Mouse (Mus musculus): ENCODE data around the gene Ehd1. TPM values are rescaled to one million over a fixed set of nuclear protein-coding genes. Genes with fewer than 3 reads are reported as not detected.

The Ehd1 gene
- total RNA-seq, 2 experiments from 2014 or later = 20.6 to 21.6 TPM

GRCm38 (mm10) chr19:6253021-6253420, 23.5 kb upstream of the Ehd1 start:
- no peak for ATAC-seq (replicated peaks; ENCODE audit: poor library complexity, severe bottlenecking)

- no peak for ATAC-seq (replicated peaks; ENCODE audit: poor library complexity, severe bottlenecking)
These were observed 16.1 kb upstream of the Ehd1 start for GRCm38 (mm10) chr19:6260428-6260827.

DNA sequence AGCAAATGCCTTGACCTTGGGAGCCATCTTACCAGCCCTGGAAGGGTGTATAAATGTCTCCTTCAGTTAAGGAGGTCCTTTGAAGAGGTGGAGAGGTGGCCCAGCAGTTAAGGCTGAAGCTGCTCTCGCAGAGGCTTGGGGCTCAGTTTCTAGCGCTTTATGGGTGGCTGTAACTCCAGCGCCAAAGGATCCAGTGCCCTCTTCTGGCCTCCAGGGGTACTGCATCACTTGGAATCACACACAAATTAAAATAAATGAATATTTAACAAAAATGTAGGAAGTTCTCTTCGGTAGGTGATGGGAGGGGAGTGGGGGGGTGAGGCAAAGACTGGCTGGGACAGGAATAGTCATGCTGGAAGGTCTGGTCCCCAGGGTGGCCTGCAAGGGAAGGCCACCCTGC, 15.6 kb upstream of the Ehd1 start:
- no peak for ATAC-seq (replicated peaks; ENCODE audit: poor library complexity, severe bottlenecking)

DNA sequence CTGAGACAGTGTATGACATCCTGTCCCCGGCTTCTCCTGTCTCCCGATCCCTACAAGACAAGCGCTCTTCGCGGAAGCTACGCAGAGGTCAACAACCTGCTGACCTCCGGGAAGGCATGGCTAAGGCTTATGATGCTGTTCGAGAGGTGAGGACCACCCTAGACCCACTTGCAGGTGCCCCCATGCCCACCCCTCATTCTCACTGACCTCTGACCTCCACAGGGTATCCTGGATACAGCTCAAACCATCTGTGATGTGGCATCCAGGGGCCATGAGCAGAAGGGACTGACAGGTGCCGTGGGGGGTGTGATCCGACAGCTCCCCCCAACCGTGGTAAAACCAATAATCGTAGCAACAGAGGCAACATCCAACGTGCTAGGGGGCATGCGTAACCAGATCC, 15.1 kb upstream of the Ehd1 start:
- ATAC-seq (replicated peaks; ENCODE audit: poor library complexity, severe bottlenecking) = no peak

GRCm38 (mm10) chr19:6262222-6262621, 14.3 kb upstream of the Ehd1 start:
- ATAC-seq (replicated peaks; ENCODE audit: poor library complexity, severe bottlenecking) = peak; percentile 54

DNA sequence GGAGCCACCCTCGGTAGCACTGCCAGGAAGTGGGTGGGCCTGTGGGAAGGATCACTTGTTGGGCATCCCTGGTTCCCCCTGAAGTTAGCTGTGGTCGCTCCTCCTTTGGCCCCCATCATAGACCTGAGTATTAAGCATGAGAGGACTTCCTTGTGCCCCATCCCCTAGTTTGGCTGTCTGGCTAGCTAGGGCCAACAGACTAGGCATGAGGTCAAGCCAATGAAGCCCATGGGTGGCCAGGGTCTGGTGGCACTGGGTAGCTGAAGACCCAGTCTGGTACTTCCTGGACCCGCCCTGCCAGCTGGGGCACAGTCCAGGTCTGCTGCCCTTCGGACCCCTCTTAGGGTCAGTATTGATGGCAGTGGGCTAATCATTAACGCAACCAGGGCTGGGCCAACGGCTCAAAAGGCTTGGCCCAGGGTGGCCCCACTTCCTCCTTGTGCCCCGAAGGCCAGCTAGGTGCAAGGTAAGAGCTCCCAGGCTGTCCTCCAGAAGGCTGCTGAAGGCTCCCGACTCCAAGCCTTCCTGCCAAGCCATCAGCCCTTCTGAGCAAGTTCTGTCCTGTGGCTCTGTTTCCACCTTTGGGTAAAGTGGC, 13.6 kb upstream of the Ehd1 start:
- ATAC-seq (replicated peaks; ENCODE audit: poor library complexity, severe bottlenecking) = no peak

- ATAC-seq (replicated peaks; ENCODE audit: poor library complexity, severe bottlenecking) = no peak
These were observed 12.3 kb upstream of the Ehd1 start for GRCm38 (mm10) chr19:6264200-6264599.

DNA sequence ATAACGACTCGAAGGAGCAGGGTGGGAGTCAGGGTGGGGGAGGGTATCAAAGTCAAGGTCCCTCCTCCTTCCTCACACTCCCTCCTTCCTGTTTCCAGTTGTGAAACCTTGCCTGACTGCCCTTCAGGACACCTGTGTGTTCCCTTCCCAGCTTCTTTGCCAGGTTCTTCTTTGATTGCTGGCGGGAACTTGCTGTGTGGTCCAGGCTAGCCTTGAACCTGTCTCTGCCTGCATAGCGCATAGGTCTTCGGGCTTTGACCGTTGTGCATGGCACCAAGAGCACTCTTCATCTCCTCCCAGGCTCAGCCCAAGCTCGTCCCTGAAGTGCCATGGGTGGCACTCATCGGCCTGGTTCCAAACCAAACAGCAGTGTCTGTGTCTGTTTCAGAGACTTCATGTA, 11.6 kb upstream of the Ehd1 start:
- no peak for ATAC-seq (replicated peaks; ENCODE audit: poor library complexity, severe bottlenecking)

DNA sequence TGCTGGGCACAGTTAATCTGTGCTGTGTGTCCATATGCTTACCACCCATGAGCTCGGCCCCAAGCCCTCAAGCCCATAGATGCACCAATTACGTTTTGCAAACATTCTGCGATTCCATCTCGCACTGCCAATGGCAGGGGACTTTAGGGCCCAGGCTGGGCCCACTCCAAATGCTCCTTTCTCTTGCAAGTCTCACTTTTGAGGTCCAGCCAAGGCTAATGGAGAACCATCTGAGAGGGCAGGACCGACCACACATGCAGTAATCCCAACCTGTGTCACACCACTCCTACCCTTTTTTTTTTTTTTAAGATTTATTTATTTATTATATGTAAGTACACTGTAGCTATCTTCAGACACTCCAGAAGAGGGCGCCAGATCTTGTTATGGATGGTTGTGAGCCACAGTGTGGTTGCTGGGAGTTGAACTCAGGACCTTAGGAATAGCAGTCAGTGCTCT, 10.8 kb upstream of the Ehd1 start:
- ATAC-seq (replicated peaks; ENCODE audit: poor library complexity, severe bottlenecking) = no peak

- no peak for ATAC-seq (replicated peaks; ENCODE audit: poor library complexity, severe bottlenecking)
These were observed 9.0 kb upstream of the Ehd1 start for GRCm38 (mm10) chr19:6267306-6268169.

DNA sequence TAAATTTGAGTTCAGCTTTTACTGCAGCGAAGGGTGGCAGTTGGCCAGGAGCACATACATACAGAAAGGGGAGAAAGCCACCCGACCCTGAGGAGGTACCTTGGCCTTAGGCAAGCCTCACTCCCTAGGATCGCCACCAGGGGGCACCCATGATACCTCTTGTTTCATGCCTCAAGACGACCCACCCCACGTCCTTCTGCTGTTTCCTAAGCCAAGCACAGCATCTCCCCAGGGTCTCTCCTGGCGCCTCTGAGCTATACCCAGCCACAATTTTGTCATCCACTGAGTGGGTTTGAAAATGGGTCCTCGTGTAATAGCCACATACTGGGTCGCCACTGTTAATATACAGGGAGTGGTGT, 8.4 kb upstream of the Ehd1 start:
- peak; percentile 71 for ATAC-seq (replicated peaks; ENCODE audit: poor library complexity, severe bottlenecking)

DNA sequence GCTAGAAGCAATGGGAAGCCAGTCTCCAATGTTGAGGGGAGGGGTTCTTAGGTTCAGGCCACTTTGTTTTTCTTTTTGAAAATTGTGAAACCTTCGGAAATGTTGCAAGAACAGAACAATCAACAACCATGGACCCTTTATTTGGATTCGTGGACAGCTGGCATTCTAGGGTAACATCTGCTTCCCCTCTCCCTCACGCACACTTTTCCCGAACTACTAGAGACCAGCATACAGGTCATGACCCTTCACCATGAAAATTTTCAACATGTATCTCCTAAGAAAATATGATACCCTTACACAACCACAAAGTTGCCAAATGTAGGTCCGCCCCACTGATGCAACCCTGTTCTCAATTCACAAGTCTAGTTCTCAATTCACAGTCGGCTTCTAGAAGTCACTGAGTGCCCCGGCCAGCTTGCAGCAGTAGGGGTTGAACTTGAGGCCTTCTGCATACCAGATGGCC, 7.8 kb upstream of the Ehd1 start:
- peak; percentile 73 for ATAC-seq (replicated peaks; ENCODE audit: poor library complexity, severe bottlenecking)

GRCm38 (mm10) chr19:6269798-6270475, 6.6 kb upstream of the Ehd1 start:
- no peak for ATAC-seq (replicated peaks; ENCODE audit: poor library complexity, severe bottlenecking)

DNA sequence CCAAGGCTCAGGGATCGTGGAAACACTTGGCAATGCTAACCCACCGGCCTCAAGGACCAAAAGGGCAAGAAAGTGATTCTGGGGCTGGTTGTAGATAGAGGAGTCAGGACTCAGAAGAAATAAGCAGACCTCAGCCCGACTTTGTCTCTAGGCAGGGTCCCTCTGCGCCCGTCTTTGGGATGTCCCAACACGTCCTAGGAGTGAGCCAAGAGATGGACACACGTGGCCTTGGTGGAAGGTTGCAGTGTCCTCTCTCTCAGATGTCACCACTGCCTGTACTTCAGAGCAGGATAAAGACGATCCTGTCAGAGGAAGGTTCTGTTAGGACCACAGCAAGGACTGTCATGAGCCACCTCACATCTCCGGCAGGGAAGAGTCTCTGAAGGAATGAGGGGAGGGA, 5.9 kb upstream of the Ehd1 start:
- ATAC-seq (replicated peaks; ENCODE audit: poor library complexity, severe bottlenecking) = no peak

DNA sequence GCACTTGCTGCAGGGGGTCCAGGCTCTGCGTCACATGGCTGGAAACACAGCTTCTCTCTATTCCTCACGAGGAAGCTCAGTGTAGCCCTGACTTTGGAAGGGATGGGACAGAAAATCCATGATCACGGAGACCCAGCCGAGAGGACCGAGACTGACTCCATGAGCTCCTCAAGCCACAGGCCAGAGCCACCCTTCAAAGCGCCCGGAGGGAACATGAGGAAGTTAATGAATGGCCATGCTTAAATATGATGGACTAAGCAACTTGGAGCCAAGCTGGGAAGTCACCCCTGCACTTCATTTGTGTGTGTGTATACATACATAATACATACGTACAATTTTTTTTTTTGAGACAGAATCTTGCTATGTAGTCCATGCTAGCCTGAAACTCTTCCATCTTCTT, 5.3 kb upstream of the Ehd1 start:
- ATAC-seq (replicated peaks; ENCODE audit: poor library complexity, severe bottlenecking) = no peak

- ATAC-seq (replicated peaks; ENCODE audit: poor library complexity, severe bottlenecking) = no peak
These were observed 4.5 kb upstream of the Ehd1 start for GRCm38 (mm10) chr19:6272053-6272452.

- ATAC-seq (replicated peaks; ENCODE audit: poor library complexity, severe bottlenecking) = no peak
These were observed 3.8 kb upstream of the Ehd1 start for GRCm38 (mm10) chr19:6272738-6273137.

DNA sequence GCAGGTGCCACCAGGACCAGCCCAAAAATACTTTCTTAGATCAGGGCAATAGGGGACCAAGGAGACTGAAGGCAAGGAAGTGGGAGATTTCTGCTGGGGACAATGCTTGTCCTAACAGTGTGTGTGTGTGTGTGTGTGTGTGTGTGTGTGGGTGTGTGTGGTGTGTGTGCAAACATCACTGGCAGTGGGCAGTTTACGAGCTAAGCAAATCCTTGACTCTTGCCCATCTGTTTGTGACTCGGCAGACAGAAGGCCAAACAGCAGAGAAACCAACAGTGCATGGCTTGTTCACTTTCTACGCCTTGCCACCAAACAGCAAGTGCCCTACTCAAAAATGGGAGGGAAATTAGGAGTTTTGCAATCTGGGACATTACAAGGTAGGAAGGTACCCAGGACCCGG, 2.9 kb upstream of the Ehd1 start:
- ATAC-seq (replicated peaks; ENCODE audit: poor library complexity, severe bottlenecking) = no peak

DNA sequence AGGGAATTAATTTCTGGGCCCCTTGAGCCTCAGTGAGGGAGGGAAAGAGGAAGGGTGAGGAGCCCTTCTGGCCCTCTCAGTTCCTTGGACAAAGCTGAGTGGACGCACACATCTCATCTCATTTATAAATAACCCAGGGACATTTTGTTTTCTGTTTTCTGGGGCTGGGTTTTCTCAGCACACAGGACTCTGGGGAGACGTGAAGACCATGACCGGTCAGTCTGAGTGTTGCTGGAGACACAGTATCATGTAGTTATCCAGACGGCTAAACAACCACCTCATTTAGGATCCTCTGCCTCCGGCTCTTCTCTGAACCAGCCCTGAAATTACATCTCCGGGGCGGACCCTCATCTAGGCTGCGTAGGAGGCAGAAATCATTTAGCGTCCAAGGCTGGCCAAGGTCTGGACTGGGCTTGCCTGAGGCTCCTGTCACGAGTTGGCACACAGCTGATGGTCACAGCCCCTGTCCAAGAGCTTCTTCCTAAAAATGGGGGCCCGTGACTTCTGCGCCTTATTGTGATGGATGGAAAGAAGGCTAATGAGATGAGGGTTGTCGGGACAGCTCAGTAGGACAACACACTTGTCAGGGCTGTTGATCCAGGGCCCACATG, 2.4 kb upstream of the Ehd1 start:
- no peak for ATAC-seq (replicated peaks; ENCODE audit: poor library complexity, severe bottlenecking)

DNA sequence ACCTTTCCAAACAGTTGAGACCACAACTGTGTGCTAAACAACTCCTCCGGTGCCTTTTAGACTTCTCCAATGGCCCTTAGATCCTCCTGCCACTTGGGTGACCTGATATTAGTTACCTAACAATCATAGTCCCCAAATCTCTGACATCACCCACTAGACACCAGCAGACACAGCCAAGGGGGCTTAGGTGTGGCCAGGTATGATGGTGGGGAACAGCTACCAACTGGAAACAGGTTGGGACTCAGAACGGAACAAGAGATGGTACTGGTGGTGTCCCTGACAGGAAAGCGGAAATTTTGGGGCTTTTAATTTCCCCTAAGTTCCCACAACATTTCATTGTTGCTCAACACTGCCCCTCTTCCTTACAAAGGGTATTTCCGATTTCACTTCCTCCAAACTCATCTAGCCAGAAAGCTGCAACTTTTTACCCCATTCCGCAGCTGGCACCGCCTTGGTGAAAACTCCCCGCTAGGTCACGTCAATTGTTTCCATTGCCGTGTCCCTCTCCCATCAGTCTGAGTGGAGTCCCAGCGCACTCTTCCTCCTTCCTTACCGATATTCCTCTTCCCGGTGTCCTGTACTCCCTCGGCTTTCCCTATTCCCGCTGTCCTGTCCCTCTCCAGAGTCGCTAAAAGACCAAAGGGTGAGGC, 660 bp upstream of the Ehd1 start:
- peak; percentile 48 for ATAC-seq (replicated peaks; ENCODE audit: poor library complexity, severe bottlenecking)

Measured in granulocyte monocyte progenitor cell, adult 5-6 weeks (primary cell).